In the genomic region with DNA sequence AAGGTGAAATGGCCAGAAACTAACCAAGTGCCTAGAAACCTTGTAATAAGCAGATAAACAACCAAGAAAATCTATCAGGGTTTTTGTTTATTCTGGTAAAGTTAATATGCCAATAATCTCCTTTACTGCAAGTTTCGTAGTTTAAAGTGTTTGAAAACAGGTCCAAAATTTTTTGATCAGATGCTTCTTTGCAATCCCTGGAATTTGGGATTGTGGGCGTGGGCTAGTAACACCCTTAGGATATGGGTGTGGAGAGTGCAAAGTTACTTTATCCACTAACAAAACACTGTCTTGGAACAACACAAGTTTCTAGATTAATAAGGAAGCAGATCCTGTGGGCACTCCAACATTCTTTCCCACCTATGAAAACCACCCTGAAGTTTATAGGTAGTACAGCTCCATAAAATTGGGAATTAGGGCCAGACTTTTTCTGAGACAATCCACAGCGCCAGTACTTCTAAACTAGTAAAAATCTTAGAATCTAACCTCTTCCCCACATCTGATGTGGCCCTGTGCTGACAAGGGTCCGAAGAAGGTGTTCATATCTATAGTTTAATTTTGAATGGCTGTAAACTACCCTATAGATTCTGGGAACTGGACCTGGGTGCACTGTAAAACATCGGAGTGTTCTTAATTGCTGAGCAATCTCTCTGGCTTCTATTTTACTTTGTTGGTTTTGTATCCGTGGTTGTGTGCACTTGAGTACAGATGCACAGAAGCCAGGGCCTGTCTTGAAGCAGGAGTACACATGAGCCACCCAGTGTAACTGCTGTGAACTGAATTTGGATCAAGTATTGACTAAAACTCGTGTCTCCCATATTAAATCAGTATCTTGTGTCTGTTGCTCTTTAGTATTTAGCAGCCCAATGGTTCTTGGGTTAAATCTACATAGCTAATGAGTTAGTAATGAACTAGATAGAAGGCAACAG, we compare ENCODE assay signal across 8 mouse cellular contexts. TPM values are rescaled to one million over a fixed set of nuclear protein-coding genes. Genes with fewer than 3 reads are reported as not detected.
A peak's percentile ranks its signal among the peaks of the same experiment; 100 is the strongest.
DNase-seq lines count a peak whose midpoint lies in the region; ATAC-seq and TF ChIP-seq lines count a peak whose summit lies in the region.
"Had no signal": no experiment of that assay in that cellular context is flagged by ENCODE, and none has a peak within 500 bp of the region (broad histone marks: within the 10 kb centered on the region; RNA-seq: fewer than 3 reads in every experiment).

No protein-coding gene starts in this region.

- H3K9ac ChIP-seq in forebrain, embryonic 12.5 days, result peak overlapping the region; percentile 78
- peak overlapping the region; percentile 91 for H3K9ac ChIP-seq in liver, embryonic 11.5 days (ENCODE audit: low read depth, low read length)

- TF ChIP-seq CTCF in thymus, adult 2 months (IDR thresholded peaks at IDR 0.05; ENCODE audit: borderline replicate concordance, control insufficient read depth, extremely low read depth, insufficient read depth, low read length, poor library complexity), result no peak

- WGBS in thymus, adult 2 months, result 5% methylated on average over 7 of the region's 7 CpGs
- WGBS in forebrain, embryonic 12.5 days, result 19% methylated on average over 7 of the region's 7 CpGs
- 9% methylated on average over 7 of the region's 7 CpGs for WGBS in liver, embryonic 11.5 days

- H3K36me3 ChIP-seq in thymus, adult 2 months (ENCODE audit: control insufficient read depth, insufficient read depth, low read length), result peaks cover 8% of the 10 kb centered on the region
- H3K36me3 ChIP-seq in forebrain, embryonic 12.5 days (replicated peaks), result peaks cover 26% of the 10 kb centered on the region
- H3K36me3 ChIP-seq in liver, embryonic 11.5 days (ENCODE audit: control insufficient read depth, insufficient read depth, low read length), result peaks cover 17% of the 10 kb centered on the region

- peak overlapping the region; percentile 82 for H3K4me2 ChIP-seq in forebrain, embryonic 12.5 days
- peak overlapping the region; percentile 73 for H3K4me2 ChIP-seq in liver, embryonic 11.5 days

- no peaks in the 10 kb centered on the region for H3K9me3 ChIP-seq in forebrain, embryonic 12.5 days
- no peaks in the 10 kb centered on the region for H3K9me3 ChIP-seq in liver, embryonic 11.5 days (ENCODE audit: control insufficient read depth, low read length)

- no peaks in the 10 kb centered on the region for H3K27me3 ChIP-seq in thymus, adult 2 months (ENCODE audit: control insufficient read depth, insufficient read depth, low read length)
- no peaks in the 10 kb centered on the region for H3K27me3 ChIP-seq in forebrain, embryonic 12.5 days
- H3K27me3 ChIP-seq in liver, embryonic 11.5 days (replicated peaks; ENCODE audit: control insufficient read depth, insufficient read depth, low read length), result no peaks in the 10 kb centered on the region

- H3K27ac ChIP-seq in thymus, adult 2 months (ENCODE audit: control insufficient read depth, insufficient read depth, low read length), result peak overlapping the region; percentile 75; the same call in 1 of the 2 replicates
- peak overlapping the region; percentile 90; the same call in 1 of the 2 replicates for H3K27ac ChIP-seq in forebrain, embryonic 12.5 days
- peak overlapping the region; percentile 82; the same call in 1 of the 2 replicates for H3K27ac ChIP-seq in liver, embryonic 11.5 days (ENCODE audit: low read depth, low read length)

- no peak for ATAC-seq in forebrain, embryonic 12.5 days (ENCODE audit: low FRiP score)
- ATAC-seq in liver, embryonic 11.5 days (replicated peaks; ENCODE audit: low FRiP score), result no peak
- no peak for ATAC-seq in cerebellum, adult (ENCODE audit: insufficient number of reproducible peaks, low FRiP score, low TSS enrichment)

- DNase-seq in thymus, adult 2 months, result no peak
- DNase-seq in thymus, postnatal 25 days, result no peak
- DNase-seq in liver, embryonic 11.5 days (ENCODE audit: low spot score), result no peak
- no peak for DNase-seq in c-Kit-positive CD71-positive TER-119-positive erythroid progenitor cells, embryonic 14.5 days (ENCODE audit: low spot score)
- no peak for DNase-seq in adrenal gland, postnatal 36 days

- peaks cover 4% of the 10 kb centered on the region; the same call in 1 of the 2 replicates for H3K4me1 ChIP-seq in thymus, adult 2 months (replicated peaks; ENCODE audit: control insufficient read depth, insufficient read depth, low read length)
- H3K4me1 ChIP-seq in forebrain, embryonic 12.5 days, result peaks cover 41% of the 10 kb centered on the region
- H3K4me1 ChIP-seq in liver, embryonic 11.5 days (replicated peaks; ENCODE audit: control insufficient read depth, insufficient read depth, low read length), result peaks cover 30% of the 10 kb centered on the region

- H3K4me3 ChIP-seq in thymus, adult 2 months (ENCODE audit: control insufficient read depth, insufficient read depth, low read length), result peak overlapping the region; percentile 95
- peak overlapping the region; percentile 77 for H3K4me3 ChIP-seq in forebrain, embryonic 12.5 days (replicated peaks)
- peak overlapping the region; percentile 84 for H3K4me3 ChIP-seq in liver, embryonic 11.5 days (ENCODE audit: low read depth, low read length)

- TF ChIP-seq POLR2A in thymus, adult 2 months (IDR thresholded peaks at IDR 0.05; ENCODE audit: control insufficient read depth, extremely low read depth, insufficient read depth, low read length, poor library complexity), result no peak

RNA-seq across cellular contexts. Expression of a gene that starts 1.0 kb away (rescaled TPM):
- 11.1 and 13.3 TPM in 2 replicates for polyA plus RNA-seq in thymus, adult 2 months (2012; rRNA removed)
- 31.8 and 32.6 TPM in 2 replicates for polyA plus RNA-seq in forebrain, embryonic 12.5 days (2016; fragmentation: Nextera tagmentation; extraction: Ambion mirVana)
- polyA plus RNA-seq in liver, embryonic 11.5 days (2014; fragmentation: Nextera tagmentation; extraction: Ambion mirVana), result 73.0 and 87.1 TPM in 2 replicates
- 10 to 100 TPM; 17.9 to 24.7 TPM for total RNA-seq in adrenal gland, postnatal 36 days (2021)

RNA-seq across cellular contexts. Expression of a gene that starts 1.3 kb away (rescaled TPM):
- polyA plus RNA-seq in thymus, adult 2 months (2012; rRNA removed), result 70.4 and 75.9 TPM in 2 replicates
- polyA plus RNA-seq in forebrain, embryonic 12.5 days (2016; fragmentation: Nextera tagmentation; extraction: Ambion mirVana), result 346 and 374 TPM in 2 replicates
- 357 and 393 TPM in 2 replicates for polyA plus RNA-seq in liver, embryonic 11.5 days (2014; fragmentation: Nextera tagmentation; extraction: Ambion mirVana)
- 100 to 1,000 TPM; 174 to 239 TPM for total RNA-seq in adrenal gland, postnatal 36 days (2021)

RNA-seq across cellular contexts. Expression of a gene that starts 22.1 kb away (rescaled TPM):
- 30.4 and 36.2 TPM in 2 replicates for polyA plus RNA-seq in thymus, adult 2 months (2012; rRNA removed)
- polyA plus RNA-seq in forebrain, embryonic 12.5 days (2016; fragmentation: Nextera tagmentation; extraction: Ambion mirVana), result 63.5 and 64.3 TPM in 2 replicates
- polyA plus RNA-seq in liver, embryonic 11.5 days (2014; fragmentation: Nextera tagmentation; extraction: Ambion mirVana), result 89.7 and 90.0 TPM in 2 replicates
- 100 to 1,000 TPM; 151 to 162 TPM for total RNA-seq in adrenal gland, postnatal 36 days (2021)

RNA-seq across cellular contexts. Expression of a gene that starts 47.1 kb away (rescaled TPM):
- 10.7 and 12.1 TPM in 2 replicates for polyA plus RNA-seq in thymus, adult 2 months (2012; rRNA removed)
- 20.5 and 22.5 TPM in 2 replicates for polyA plus RNA-seq in forebrain, embryonic 12.5 days (2016; fragmentation: Nextera tagmentation; extraction: Ambion mirVana)
- polyA plus RNA-seq in liver, embryonic 11.5 days (2014; fragmentation: Nextera tagmentation; extraction: Ambion mirVana), result 17.1 and 20.7 TPM in 2 replicates
- total RNA-seq in adrenal gland, postnatal 36 days (2021), result 10 to 100 TPM; 14.7 to 16.6 TPM

RNA-seq across cellular contexts. Expression of a gene that starts 51.5 kb away (rescaled TPM):
- not detected in 2 replicates for polyA plus RNA-seq in thymus, adult 2 months (2012; rRNA removed)
- polyA plus RNA-seq in forebrain, embryonic 12.5 days (2016; fragmentation: Nextera tagmentation; extraction: Ambion mirVana), result not detected in 2 replicates
- polyA plus RNA-seq in liver, embryonic 11.5 days (2014; fragmentation: Nextera tagmentation; extraction: Ambion mirVana), result 0.47 TPM in 1 of 2 replicates, not detected in the other
- total RNA-seq in adrenal gland, postnatal 36 days (2021), result not detected
- total RNA-seq: heart, adult 18-20 months had no signal
